Mouse (Mus musculus) CH12F3 (cell line): Measurements from ENCODE around the gene Npcd.
"Not testable (repeated sequence)": the region's sequence is repeated elsewhere in the genome, so short reads cannot be mapped to it uniquely, and the experiment has no call there.

Source experiments
- in situ Hi-C: fragments of 300-500 bp; cut with MboI; formaldehyde crosslinking; loops from 2 replicates; pipeline ENCODE4 v1.14.3; 2020; ENCODE audit warnings: low sequenced_read_pairs

The Npcd gene

GRCm38 (mm10) chr15:79832064-79832900, 1.8 kb downstream of the Npcd start:
- in situ Hi-C loops, result no loop called here

- in situ Hi-C loops, result no loop called here
These were observed 3.6 kb downstream of the Npcd start for GRCm38 (mm10) chr15:79830388-79830787.

- in situ Hi-C loops, result no loop called here
These were observed 4.6 kb downstream of the Npcd start for GRCm38 (mm10) chr15:79829431-79829830.

- in situ Hi-C loops, result no loop called here
These were observed 5.5 kb downstream of the Npcd start for GRCm38 (mm10) chr15:79828366-79829035.

- in situ Hi-C loops, result no loop called here
These were observed 6.2 kb downstream of the Npcd start for GRCm38 (mm10) chr15:79827778-79828210.

- in situ Hi-C loops, result no loop called here
These were observed 6.8 kb downstream of the Npcd start for GRCm38 (mm10) chr15:79827061-79827777.

- in situ Hi-C loops, result no loop called here
These were observed 7.7 kb downstream of the Npcd start for GRCm38 (mm10) chr15:79826221-79826935.

- in situ Hi-C loops, result no loop called here
These were observed 8.8 kb downstream of the Npcd start for GRCm38 (mm10) chr15:79825146-79825825.

- in situ Hi-C loops, result no loop called here
These were observed 10.3 kb downstream of the Npcd start for GRCm38 (mm10) chr15:79823588-79824280.

- in situ Hi-C loops, result no loop called here
These were observed 11.5 kb downstream of the Npcd start for GRCm38 (mm10) chr15:79822265-79823199.

- in situ Hi-C loops, result no loop called here
These were observed 15.7 kb downstream of the Npcd start for GRCm38 (mm10) chr15:79818325-79818724.

GRCm38 (mm10) chr15:79813666-79814258, 20.3 kb downstream of the Npcd start:
- in situ Hi-C loops, result no loop called here

GRCm38 (mm10) chr15:79812840-79813239, 21.2 kb downstream of the Npcd start:
- in situ Hi-C loops, result not testable (repeated sequence)

GRCm38 (mm10) chr15:79810997-79811396, 23.0 kb downstream of the Npcd start:
- in situ Hi-C loops, result no loop called here

GRCm38 (mm10) chr15:79810061-79810460, 24.0 kb downstream of the Npcd start:
- in situ Hi-C loops, result no loop called here

- in situ Hi-C loops, result no loop called here
These were observed 25.4 kb downstream of the Npcd start for GRCm38 (mm10) chr15:79808658-79809057.

GRCm38 (mm10) chr15:79808114-79808513, 25.9 kb downstream of the Npcd start:
- in situ Hi-C loops, result no loop called here

- in situ Hi-C loops, result no loop called here
These were observed 27.0 kb downstream of the Npcd start for GRCm38 (mm10) chr15:79807050-79807449.
